Mouse (Mus musculus): Measurements from ENCODE around the gene Fmnl1. TPM values are rescaled to one million over a fixed set of nuclear protein-coding genes. Genes with fewer than 3 reads are reported as not detected.

The Fmnl1 gene
- total and polyA plus RNA-seq, 2 experiments: 0.46 to 2.2 TPM

DNA sequence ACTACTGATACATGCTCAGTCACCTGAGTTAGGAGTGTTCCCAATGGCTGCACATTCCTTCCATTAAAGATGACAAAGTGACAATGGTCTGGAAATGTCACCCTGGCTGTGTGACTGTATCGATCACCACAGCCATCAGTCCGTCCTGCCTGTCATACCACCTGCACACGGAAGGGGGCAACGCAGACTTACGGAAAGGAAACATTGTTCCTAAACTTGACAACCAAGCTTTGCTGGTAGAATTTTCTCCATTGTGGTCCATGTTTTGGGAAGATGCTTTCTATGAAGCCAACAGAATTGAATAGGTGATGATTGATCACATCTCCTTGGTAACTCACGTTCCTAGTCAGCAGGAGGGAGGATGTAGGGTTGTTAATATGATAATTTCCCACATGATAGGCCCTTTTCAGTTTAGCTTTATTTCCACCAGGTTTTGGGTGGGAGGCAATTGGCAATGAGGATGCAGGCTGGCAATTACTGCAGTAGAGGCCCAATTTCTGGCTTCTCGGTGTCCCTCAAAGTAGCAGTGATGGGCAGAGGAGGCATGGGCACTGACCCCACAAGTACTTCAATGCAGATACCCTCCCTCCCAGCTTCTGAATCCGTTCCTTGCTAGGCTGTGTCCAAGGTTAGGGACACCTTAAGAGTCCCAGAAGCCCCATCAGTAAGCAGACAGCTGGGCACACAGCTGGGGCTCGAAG, 2.1 kb upstream of the Fmnl1 start:
- no peak overlapping the region for H3K4me3 ChIP-seq (ENCODE audit: insufficient read depth, low read depth, low read length)
- H3K27me3 ChIP-seq (ENCODE audit: control insufficient read depth, insufficient read depth, low read length): peaks cover 3% of the 10 kb centered on the region; the same call in 1 of the 2 replicates
- no peak overlapping the region for H3K27ac ChIP-seq (replicated peaks; ENCODE audit: insufficient read depth, low read depth, low read length)
- peak; percentile 51 for DNase-seq (ENCODE audit: extremely low read depth, low read depth, low spot score)
- no peaks in the 10 kb centered on the region for H3K79me2 ChIP-seq (ENCODE audit: control insufficient read depth, insufficient read depth, low read length)
- no peaks in the 10 kb centered on the region for H3K36me3 ChIP-seq (ENCODE audit: control insufficient read depth, insufficient read depth, low read length)
- peaks cover 4% of the 10 kb centered on the region; the same call in 1 of the 2 replicates for H3K4me1 ChIP-seq (ENCODE audit: control insufficient read depth, insufficient read depth, low read length)
- TF ChIP-seq CTCF (IDR thresholded peaks at IDR 0.05; ENCODE audit: low read depth, low read length): peak; percentile 97
- no peak for TF ChIP-seq POLR2A (IDR thresholded peaks at IDR 0.05; ENCODE audit: extremely low read depth, insufficient read depth, low read length)
- no peak overlapping the region for H3K9ac ChIP-seq (ENCODE audit: low read depth, low read length)
- WGBS: 29% methylated on average over 9 of the region's 9 CpGs

GRCm38 (mm10) chr11:103169664-103170063, 1.2 kb upstream of the Fmnl1 start:
- Histone ChIP-seq H3K27me3 (ENCODE audit: control insufficient read depth, insufficient read depth, low read length) (peaks cover 3% of the 10 kb centered on the region; the same call in 1 of the 2 replicates), H3K9ac (ENCODE audit: low read depth, low read length) (no peak overlapping the region), H3K4me1 (ENCODE audit: control insufficient read depth, insufficient read depth, low read length) (no peaks in the 10 kb centered on the region), H3K36me3 (ENCODE audit: control insufficient read depth, insufficient read depth, low read length) (no peaks in the 10 kb centered on the region), H3K79me2 (ENCODE audit: control insufficient read depth, insufficient read depth, low read length) (no peaks in the 10 kb centered on the region), H3K4me3 (ENCODE audit: insufficient read depth, low read depth, low read length) (no peak overlapping the region), H3K27ac (replicated peaks; ENCODE audit: insufficient read depth, low read depth, low read length) (no peak overlapping the region)
- DNase-seq (ENCODE audit: extremely low read depth, low read depth, low spot score): no peak
- 93% methylated on average over 5 of the region's 5 CpGs for WGBS
- no peak for TF ChIP-seq CTCF (IDR thresholded peaks at IDR 0.05; ENCODE audit: low read depth, low read length)
- no peak for TF ChIP-seq POLR2A (IDR thresholded peaks at IDR 0.05; ENCODE audit: extremely low read depth, insufficient read depth, low read length)

- H3K4me3 ChIP-seq (ENCODE audit: insufficient read depth, low read depth, low read length): no peak overlapping the region
- no peak overlapping the region for H3K27ac ChIP-seq (replicated peaks; ENCODE audit: insufficient read depth, low read depth, low read length)
- H3K4me1 ChIP-seq (ENCODE audit: control insufficient read depth, insufficient read depth, low read length): no peaks in the 10 kb centered on the region
- DNase-seq (ENCODE audit: extremely low read depth, low read depth, low spot score): no peak
- no peaks in the 10 kb centered on the region for H3K79me2 ChIP-seq (ENCODE audit: control insufficient read depth, insufficient read depth, low read length)
- H3K36me3 ChIP-seq (ENCODE audit: control insufficient read depth, insufficient read depth, low read length): no peaks in the 10 kb centered on the region
- H3K9ac ChIP-seq (ENCODE audit: low read depth, low read length): no peak overlapping the region
- TF ChIP-seq CTCF (IDR thresholded peaks at IDR 0.05; ENCODE audit: low read depth, low read length): no peak
- TF ChIP-seq POLR2A (IDR thresholded peaks at IDR 0.05; ENCODE audit: extremely low read depth, insufficient read depth, low read length): no peak
- peaks cover 3% of the 10 kb centered on the region; the same call in 1 of the 2 replicates for H3K27me3 ChIP-seq (ENCODE audit: control insufficient read depth, insufficient read depth, low read length)
- WGBS: 52% methylated on average over 3 of the region's 3 CpGs
These were observed 805 bp upstream of the Fmnl1 start for GRCm38 (mm10) chr11:103170111-103170493.

DNA sequence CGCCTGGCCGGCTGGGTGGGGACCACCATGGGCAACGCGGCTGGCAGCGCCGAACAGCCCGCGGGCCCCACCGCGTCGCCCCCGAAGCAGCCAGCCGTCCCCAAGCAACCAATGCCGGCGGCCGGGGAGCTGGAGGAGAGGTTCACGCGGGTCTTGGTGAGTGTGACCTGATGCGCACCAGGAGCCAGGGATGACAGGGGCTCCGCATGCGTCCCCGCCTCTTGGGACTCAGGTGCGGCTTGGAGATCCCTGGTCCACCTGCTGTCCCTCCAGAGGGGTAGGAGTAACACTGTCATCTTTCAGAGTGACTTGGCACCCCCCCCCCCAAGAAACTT, 346 bp downstream of the Fmnl1 start:
- 8% methylated on average over 23 of the region's 23 CpGs for WGBS
- Histone ChIP-seq H3K27me3 (ENCODE audit: control insufficient read depth, insufficient read depth, low read length) (peaks cover 3% of the 10 kb centered on the region; the same call in 1 of the 2 replicates), H3K79me2 (ENCODE audit: control insufficient read depth, insufficient read depth, low read length) (no peaks in the 10 kb centered on the region), H3K4me3 (ENCODE audit: insufficient read depth, low read depth, low read length) (peak overlapping the region; percentile 81; the same call in 1 of the 2 replicates), H3K4me1 (ENCODE audit: control insufficient read depth, insufficient read depth, low read length) (no peaks in the 10 kb centered on the region), H3K27ac (replicated peaks; ENCODE audit: insufficient read depth, low read depth, low read length) (no peak overlapping the region; the same call in 1 of the 2 replicates), H3K9ac (ENCODE audit: low read depth, low read length) (peak overlapping the region; percentile 83), H3K36me3 (ENCODE audit: control insufficient read depth, insufficient read depth, low read length) (no peaks in the 10 kb centered on the region)
- no peak for TF ChIP-seq POLR2A (IDR thresholded peaks at IDR 0.05; ENCODE audit: extremely low read depth, insufficient read depth, low read length)
- TF ChIP-seq CTCF (IDR thresholded peaks at IDR 0.05; ENCODE audit: low read depth, low read length): no peak
- no peak for DNase-seq (ENCODE audit: extremely low read depth, low read depth, low spot score)

DNA sequence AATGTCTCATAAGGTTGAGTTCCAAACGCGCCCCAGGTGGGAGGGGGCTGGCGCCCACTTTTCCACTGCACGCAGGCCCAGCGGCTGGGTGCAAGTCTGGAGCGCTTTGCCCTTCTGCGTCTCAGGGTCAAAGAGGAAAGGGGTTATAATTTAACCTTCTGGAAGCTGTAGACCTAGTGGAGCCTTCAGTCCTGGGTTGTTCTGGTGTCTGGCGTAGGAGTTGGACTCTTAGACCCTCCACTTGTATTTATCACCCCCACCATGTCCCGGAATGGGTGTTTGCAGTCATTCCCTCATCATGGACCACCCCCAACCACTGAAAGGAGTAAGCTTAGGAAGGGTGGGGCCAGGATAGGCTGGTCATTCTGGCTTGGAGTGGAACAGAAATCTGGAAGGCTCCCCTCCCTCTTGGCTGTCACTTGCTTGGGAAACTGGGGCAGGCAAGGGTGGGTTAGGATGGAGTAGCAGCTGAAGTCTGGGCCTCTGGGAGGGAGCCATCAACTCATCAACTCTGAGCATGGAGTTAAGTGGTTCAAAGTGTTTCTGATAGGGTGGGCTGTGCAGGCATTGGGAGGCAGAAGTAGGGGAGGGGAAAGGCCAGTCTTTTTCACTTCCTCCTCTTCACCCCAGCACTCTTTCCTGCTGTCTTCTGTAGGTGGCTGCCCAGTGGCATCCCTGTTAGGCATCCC, 940 bp downstream of the Fmnl1 start:
- H3K9ac ChIP-seq (ENCODE audit: low read depth, low read length): no peak overlapping the region; the same call in 1 of the 2 replicates
- H3K36me3 ChIP-seq (ENCODE audit: control insufficient read depth, insufficient read depth, low read length): no peaks in the 10 kb centered on the region
- H3K27me3 ChIP-seq (ENCODE audit: control insufficient read depth, insufficient read depth, low read length): peaks cover 3% of the 10 kb centered on the region; the same call in 1 of the 2 replicates
- no peaks in the 10 kb centered on the region for H3K79me2 ChIP-seq (ENCODE audit: control insufficient read depth, insufficient read depth, low read length)
- DNase-seq (ENCODE audit: extremely low read depth, low read depth, low spot score): no peak
- TF ChIP-seq CTCF (IDR thresholded peaks at IDR 0.05; ENCODE audit: low read depth, low read length): no peak
- no peaks in the 10 kb centered on the region for H3K4me1 ChIP-seq (ENCODE audit: control insufficient read depth, insufficient read depth, low read length)
- no peak overlapping the region for H3K27ac ChIP-seq (replicated peaks; ENCODE audit: insufficient read depth, low read depth, low read length)
- peak overlapping the region; percentile 26 for H3K4me3 ChIP-seq (ENCODE audit: insufficient read depth, low read depth, low read length)
- whole genome bisulfite sequencing: 41% methylated on average over 9 of the region's 9 CpGs

Measured in liver, adult 2 months (tissue).